Mouse (Mus musculus) spleen, postnatal 36 days (tissue): ENCODE results near the gene Parp4.

ENCODE experiments used
- DNase-seq, 2 experiments: peaks; one replicate each; pipeline ENCODE4 v3.0.0; 2022; ENCODE audit warnings: low spot score in 2 of 2, mixed read lengths in 1 of 2

Parp4 gene

GRCm38 (mm10) chr14:56575416-56575815 is at the start of gene Parp4, which contains the start of gene Cenpj:
Gene Parp4, plus strand, starts transcription at chr14:56575619.
Gene Cenpj, minus strand, starts transcription at chr14:56575425.
- DNase-seq, result peak; percentile 88 to 90

- DNase-seq, result no peak
Measured at GRCm38 (mm10) chr14:56530788-56531187, 44.6 kb upstream of the Parp4 start.

GRCm38 (mm10) chr14:56544946-56545345 is 30.5 kb upstream of the Parp4 start:
- DNase-seq, result no peak

- no peak for DNase-seq
Measured at GRCm38 (mm10) chr14:56545491-56545890, 29.9 kb upstream of the Parp4 start.

- no peak for DNase-seq
Measured at GRCm38 (mm10) chr14:56550960-56551359, 24.5 kb upstream of the Parp4 start.

- no peak for DNase-seq
Measured at GRCm38 (mm10) chr14:56552924-56553323, 22.5 kb upstream of the Parp4 start.

- no peak for DNase-seq
Measured at GRCm38 (mm10) chr14:56553331-56553730, 22.1 kb upstream of the Parp4 start.

- no peak for DNase-seq
Measured at GRCm38 (mm10) chr14:56554716-56555115, 20.7 kb upstream of the Parp4 start.

- DNase-seq, result no peak
Measured at GRCm38 (mm10) chr14:56559134-56559533, 16.3 kb upstream of the Parp4 start.

GRCm38 (mm10) chr14:56567476-56567875 is 7.9 kb upstream of the Parp4 start:
- DNase-seq, result peak; percentile 13 to 24

GRCm38 (mm10) chr14:56569041-56569440 is 6.4 kb upstream of the Parp4 start:
- DNase-seq, result no peak

- peak; percentile 96 to 97 for DNase-seq
Measured at GRCm38 (mm10) chr14:56571310-56572093, 3.9 kb upstream of the Parp4 start.

- DNase-seq, result no peak
Measured at GRCm38 (mm10) chr14:56572546-56572945, 2.9 kb upstream of the Parp4 start.

GRCm38 (mm10) chr14:56575969-56576901 is 816 bp downstream of the Parp4 start:
- peak in 1 of 2 experiments; percentile 15 for DNase-seq

GRCm38 (mm10) chr14:56579011-56579410 is 3.6 kb downstream of the Parp4 start:
- no peak for DNase-seq

- peak; percentile 54 for DNase-seq
Measured at GRCm38 (mm10) chr14:56581117-56581516, 5.7 kb downstream of the Parp4 start.

- DNase-seq, result no peak
Measured at GRCm38 (mm10) chr14:56582294-56582693, 6.9 kb downstream of the Parp4 start.

GRCm38 (mm10) chr14:56592191-56592590 is 16.8 kb downstream of the Parp4 start:
- no peak for DNase-seq

- no peak for DNase-seq
Measured at GRCm38 (mm10) chr14:56594811-56595210, 19.4 kb downstream of the Parp4 start.

GRCm38 (mm10) chr14:56598759-56599158 is 23.3 kb downstream of the Parp4 start:
- peak; percentile 30 to 50 for DNase-seq

GRCm38 (mm10) chr14:56602069-56602468 is 26.6 kb downstream of the Parp4 start:
- no peak for DNase-seq

- no peak for DNase-seq
Measured at GRCm38 (mm10) chr14:56604438-56604837, 29.0 kb downstream of the Parp4 start.
